Mouse (Mus musculus) cerebellum, postnatal 14 days (tissue): ENCODE measurements around the gene Gh.

Experiments used
- DNase-seq, 2 experiments: peaks; one replicate each; pipeline ENCODE4 v3.0.0; 2021; ENCODE audit warnings: mixed read lengths in 2 of 2

The Gh gene

DNA sequence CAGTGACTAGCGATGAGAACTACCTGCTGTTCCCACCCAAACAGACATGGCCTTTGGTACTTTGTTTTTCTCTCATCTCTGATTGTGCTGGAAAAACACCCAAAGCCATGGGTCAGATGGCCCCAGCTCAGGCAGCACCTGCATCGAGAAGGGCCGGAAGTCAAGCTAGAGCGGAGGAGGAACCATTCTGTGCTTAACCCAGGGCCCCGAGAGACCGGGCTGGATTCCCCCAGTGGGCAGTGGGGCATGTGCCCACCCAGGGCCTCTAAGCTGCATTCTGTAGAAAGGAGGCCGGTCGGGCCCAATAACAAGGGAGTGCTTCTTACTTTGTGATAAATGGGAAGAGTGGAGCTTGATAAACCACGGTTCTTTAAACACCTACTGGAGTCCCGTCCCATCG is 6.5 kb upstream of the Gh start:
- DNase-seq, result no peak

DNA sequence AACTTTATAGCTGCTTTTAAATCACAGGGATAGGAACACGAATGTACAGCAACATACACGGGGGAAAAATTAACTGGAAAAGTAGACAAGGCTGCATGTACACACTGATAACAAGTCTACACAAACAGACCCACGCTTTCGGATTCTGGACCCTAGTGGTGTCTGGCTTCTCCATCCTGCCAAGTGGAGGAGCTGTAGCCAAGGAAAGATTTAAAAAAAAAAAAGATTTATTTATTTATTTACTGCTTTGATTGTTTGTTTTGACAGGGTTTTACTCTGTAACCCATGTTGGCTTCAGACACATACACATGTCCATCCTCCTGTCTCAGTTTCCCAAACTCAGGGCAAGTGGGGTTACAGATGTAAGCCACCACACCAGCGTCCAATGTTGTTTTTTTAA is 5.8 kb upstream of the Gh start:
- DNase-seq, result no peak

DNA sequence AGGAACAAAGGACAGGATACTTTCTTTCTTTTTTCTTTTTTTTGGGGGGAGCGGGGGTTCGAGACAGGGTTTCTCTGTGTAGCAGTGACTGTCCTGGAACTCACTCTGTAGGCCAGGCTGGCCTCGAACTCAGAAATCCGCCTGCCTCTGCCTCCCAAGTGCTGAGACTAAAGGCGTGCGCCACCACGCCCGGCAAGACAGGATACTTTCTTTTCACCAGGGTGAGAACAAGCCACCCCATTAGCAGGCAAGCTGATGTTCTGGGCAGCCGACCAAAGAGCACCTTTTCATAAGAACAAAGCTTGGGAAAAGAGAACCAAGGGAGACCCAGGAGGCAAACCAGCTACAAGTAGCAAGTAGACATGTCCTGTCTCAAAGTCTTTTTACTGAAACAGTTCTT is 5.1 kb upstream of the Gh start:
- DNase-seq, result no peak

DNA sequence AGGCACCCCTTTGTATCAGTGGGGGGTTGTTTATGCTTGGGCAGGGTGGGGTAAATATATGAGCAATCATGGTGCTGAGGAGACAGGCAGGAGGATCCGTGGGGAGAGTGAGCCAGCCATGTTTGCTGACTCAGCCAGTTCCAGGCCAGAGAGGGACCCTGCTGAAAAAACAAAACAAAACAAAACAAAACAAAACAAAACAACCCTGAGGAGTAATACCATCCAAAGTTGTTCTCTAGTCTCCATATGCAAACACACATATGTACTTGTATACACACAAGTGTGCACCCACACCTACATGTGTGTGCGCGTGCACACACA is 4.4 kb upstream of the Gh start:
- DNase-seq, result no peak

DNA sequence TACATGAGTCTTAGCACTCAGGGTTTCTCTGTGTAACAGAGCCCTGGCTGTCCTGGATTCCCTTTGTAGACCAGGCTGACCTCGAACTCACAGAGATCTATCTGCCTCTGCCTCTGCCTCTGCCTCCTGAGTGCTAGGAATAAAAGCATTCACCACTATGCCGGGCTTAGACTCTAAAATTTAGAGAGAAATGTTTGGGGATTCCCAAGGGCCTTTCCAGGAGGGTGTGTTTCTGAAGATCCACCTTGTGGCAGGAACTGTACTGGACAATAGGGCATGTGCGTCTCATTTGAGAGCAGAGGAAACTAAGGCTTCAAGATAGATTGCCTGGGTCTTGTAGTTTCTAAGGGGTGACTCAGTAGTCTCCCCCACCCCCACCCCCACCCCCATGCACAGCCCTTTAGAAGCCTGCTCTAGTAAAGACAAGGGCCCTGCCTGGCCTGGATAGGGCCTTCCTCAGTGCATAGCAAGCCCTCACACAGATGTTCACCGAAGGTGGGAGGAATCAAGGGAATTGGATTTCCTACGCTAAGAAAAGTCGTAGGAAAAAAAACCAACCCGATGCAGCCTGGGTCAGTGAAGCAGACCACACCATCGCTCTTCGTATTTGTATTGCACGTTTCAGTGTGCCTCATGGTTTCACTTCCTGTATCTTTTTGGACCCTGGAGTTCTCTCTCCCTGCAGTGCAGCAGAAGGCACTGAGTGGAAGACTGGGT is 3.8 kb upstream of the Gh start:
- DNase-seq, result no peak

DNA sequence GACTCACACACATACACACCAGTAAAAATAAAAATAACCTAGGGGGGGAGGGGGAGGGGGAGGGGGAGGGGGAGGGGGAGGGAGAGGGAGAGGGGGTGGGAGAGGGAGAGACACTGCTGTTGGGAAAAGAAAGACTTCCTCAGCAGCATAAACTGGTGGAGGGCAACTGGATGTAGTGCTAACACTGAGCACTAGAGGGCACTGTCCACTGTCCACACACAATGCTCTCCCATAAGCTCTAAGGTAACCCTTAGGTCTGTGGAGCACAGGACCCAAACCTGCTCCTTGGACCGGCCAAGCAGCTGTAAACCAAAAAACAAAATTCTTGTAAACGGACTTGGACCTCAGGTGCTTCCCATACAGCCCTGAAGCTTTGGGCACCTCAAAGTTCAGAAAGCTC is 969 bp upstream of the Gh start:
- DNase-seq, result peak; percentile 79 to 83

DNA sequence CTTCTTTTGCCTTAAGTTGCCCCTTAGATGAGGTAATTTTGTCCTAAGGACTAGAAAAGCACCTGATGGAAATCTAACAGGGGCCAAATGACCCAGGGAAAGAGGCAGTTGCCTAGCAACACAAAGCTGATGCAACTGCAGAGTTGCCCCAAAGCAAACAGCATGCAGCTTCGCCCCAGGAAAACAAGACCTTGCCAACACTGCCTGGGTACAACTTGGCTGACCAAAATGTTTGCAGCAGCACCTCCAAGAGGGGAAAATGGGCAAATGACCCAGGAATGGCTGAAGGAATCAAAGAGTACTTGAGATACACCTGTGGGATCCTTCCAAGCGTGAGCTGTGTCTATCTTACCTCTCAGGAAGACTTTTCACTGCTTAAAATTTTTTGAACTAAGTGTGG is 9.8 kb downstream of the Gh start:
- DNase-seq, result peak; percentile 85 to 88

DNA sequence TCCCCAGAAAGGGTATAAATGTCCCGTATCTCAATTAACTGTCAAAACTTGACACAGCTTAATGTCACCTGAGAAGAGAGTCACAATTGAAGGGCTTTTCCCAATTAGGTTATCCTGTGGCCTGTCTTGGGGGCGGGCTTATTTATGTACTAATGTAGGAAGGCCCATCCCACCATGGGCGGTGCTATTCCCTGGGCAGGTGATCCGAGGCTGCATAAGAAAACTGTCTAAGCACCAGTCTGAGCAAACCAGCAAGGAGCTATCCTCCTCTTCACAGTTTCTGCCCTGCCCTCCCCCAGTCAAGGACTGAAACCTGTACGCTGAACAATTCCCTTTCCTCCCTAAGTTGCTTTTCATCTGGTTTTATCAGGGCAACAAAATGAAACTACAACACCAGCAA is 11.3 kb downstream of the Gh start:
- DNase-seq, result peak in 1 of 2 experiments; percentile 19

DNA sequence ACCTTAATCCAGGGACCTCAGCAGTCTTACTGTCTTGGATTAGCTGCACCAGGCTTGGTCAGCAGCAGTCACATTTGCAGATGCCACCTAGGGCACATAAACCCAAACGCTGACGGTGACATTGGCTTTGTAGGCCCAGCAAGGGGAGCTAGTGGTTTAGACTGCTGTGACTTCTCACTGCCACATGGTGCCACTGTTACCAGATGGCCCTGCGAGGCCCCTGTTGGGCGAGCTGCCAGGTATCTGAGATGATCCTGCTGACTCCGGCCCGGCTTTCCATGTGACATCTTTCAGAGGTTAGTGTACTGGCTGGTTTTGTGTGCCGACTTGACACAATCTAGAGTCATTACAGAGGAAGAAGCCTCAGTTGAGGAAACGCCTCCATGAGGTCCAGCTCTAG is 12.3 kb downstream of the Gh start:
- peak; percentile 95 to 98 for DNase-seq

DNA sequence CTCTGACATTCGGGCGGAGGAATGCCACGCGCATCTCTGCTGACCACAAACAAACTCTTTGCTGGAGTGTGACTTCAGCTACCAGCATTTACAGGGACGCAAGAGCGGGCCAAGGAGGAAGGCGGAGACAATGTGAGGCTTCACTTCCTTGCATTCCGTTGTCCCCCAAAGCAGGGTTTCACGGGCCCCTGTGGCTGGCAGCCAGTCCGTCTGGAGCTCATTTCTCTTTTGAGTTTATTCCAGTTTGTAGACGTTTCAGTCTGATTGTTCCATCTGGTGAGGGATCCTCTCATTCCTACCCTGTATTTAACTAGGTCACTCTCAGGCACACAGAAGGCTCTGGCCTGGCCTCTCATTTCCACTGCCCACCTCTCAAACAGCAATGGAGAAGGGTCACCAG is 14.7 kb downstream of the Gh start:
- peak; percentile 80 to 81 for DNase-seq

DNA sequence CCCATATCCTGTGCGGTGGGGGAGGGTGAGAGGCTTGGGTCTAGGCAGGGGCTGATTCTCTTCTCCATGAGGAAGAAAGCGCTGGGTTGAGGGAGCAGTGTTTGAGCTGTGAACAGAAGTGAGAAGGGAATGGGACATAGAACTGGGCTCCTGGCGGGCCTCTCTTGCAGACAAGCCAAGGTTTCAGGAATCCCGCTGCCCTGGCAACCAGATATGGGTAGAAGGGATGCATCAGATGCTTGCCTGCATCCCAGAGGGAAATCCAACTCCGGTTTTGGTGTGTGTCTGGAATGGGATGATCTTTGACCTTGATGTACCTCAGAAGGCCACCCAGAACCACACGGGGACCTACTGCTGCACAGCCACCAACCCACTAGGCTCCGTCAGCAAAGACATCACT is 15.5 kb downstream of the Gh start:
- DNase-seq, result peak; percentile 38 to 51

DNA sequence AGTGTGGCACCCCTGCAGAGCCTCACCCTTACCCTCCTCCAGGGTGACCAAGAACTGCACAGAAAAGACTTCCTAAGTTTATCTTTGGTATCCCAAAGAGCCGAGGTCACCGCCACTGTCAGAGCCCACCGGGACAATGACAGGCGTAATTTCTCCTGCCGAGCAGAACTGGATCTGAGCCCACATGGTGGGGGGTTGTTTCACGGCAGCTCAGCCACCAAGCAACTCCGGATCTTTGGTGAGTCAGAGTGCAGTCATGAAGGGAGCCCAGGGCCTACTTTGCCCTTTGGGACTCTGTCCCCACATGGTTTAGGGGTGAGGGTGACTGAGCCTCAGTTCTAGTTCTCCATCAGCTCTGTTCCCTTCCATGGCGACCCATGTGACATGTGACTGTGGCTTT is 17.5 kb downstream of the Gh start:
- peak; percentile 23 to 46 for DNase-seq

DNA sequence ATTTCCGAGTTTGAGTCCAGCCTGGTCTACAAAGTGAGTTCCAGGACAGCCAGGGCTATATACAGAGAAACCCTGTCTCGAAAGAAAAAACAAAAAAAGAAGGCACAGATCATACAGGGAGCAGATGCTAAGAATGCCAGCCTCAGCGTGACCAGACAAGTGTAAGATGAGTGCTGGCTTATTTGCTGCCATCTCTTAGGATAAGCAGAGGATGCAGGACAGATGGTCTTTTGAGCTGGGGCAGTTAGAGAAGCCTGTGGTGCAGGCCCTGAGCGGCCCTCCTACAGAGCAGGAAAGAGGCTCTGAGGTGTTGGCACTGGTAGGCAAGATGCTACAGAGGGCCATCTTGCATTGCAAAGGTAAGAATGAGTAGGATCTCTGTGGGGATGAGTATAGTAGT is 18.3 kb downstream of the Gh start:
- peak in 1 of 2 experiments; percentile 43 for DNase-seq

DNA sequence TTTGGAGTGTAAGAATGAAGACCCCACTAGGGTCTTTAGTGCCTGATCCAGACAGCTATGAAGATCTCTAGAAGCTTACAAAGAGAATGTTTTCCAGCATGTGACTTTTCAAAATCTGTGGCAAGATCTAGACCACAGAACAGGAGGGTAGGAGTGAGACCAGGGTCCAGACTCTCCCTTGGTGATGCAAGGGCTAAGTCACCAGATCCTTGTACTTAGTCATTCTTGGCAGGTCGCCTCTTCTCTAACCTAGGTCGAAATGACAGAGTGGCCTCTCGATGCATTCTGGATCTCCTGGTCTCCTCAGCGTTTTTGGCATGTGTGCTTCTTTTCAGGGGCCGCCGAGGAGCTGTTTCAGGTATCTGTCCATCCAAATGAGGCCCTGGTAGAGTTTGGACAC is 19.2 kb downstream of the Gh start:
- no peak for DNase-seq

DNA sequence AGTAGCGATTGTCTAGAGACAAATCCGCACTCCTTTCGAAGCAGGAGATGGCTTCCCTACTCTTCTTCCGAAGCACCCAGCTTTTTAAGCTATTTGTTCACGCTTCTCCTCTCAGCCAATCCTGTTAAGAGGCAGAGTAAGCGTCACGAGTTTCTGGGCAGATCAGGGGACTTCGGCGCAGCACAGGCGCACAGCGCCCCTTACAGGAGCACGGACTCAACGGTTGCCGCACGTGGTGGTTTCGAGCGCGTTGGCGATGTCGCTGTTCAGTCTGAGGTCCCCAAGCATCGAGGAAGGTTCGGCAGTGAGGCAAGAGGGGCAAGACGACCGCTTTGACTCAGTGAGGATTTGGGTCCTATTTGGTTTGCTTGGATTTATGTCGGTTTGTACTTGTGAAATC is 25.2 kb downstream of the Gh start, which contains the start of gene Tcam1:
Gene Tcam1 (plus strand): TSS at position 219 of the 400 bp plus-strand sequence.
- peak; percentile 98 for DNase-seq

DNA sequence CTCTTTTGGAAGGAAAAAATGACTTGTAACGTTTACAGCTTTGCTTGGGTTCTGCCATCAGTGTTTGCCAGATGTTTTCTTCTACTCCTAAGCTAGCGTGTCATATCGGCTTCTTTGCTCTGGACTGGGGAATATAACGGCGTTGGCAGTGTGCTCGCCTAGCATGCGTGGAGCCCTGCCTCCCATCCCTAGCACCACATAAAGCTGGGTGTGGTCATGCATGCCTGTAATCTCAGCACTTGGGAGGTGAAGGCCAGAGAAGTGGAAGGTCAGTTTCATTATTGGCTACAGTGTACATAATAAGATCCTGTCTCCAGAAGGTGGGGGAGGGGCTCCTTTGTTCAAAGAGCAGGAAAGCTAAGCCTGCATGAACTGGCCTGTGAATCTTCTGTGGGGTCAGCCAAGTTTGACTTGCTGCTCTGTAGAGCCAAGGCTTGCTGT is 26.7 kb downstream of the Gh start:
- peak in 1 of 2 experiments; percentile 33 for DNase-seq

DNA sequence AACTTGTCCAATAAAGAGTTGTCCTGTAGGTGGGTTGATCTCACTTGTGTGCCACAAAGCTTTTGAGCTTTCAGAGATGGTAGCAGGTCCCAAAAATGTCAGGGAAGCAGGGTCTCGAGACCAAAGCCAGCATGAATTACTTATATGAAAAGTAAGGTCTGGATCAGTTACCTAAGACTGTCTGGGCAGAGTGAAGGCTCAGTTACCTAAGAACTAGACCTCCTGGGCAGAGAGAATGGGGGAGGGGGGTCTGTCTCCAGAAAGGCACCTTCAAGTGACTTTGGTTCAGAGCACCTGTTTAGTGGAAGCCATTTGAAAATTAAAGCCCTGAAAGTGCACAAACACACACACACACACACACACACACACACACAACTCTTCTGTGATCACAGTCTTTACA is 27.3 kb downstream of the Gh start:
- no peak for DNase-seq

DNA sequence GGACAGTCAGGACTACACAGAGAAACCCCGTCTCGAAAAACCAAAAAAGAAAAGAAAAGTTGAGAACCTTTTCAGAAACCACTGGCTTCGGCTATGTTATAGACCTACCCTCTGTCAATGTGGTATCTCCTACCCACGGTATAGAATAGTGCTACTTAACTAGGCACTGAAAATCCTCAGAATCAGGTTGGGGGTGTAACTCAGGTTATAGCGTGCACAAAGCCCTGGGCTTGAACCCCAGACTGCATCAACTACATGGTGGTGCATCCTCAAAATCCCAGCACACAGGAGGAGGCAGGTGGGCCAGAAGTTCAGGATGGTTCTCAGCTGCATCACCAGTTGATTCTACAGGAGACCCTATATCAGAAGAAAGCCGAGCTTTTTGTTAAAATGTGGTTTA is 27.9 kb downstream of the Gh start:
- no peak for DNase-seq

DNA sequence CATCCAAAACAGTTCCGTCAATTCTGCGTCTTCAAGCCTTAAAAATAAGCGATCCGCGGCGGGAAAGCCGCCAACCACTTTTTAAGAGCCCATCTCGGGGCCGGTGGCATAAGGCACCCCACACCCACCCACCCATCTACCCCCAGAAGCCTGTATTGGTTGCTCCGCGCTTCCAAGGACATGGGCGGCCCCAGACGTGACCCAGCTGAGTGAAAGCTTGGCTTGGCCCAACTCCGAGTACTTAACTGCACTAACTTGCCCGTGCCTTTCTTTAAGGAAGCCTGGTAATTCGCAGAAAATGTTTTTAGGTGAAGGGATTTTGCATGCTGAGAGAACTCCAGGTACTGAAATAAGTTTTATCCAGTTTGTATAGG is 28.4 kb downstream of the Gh start:
- DNase-seq, result no peak

DNA sequence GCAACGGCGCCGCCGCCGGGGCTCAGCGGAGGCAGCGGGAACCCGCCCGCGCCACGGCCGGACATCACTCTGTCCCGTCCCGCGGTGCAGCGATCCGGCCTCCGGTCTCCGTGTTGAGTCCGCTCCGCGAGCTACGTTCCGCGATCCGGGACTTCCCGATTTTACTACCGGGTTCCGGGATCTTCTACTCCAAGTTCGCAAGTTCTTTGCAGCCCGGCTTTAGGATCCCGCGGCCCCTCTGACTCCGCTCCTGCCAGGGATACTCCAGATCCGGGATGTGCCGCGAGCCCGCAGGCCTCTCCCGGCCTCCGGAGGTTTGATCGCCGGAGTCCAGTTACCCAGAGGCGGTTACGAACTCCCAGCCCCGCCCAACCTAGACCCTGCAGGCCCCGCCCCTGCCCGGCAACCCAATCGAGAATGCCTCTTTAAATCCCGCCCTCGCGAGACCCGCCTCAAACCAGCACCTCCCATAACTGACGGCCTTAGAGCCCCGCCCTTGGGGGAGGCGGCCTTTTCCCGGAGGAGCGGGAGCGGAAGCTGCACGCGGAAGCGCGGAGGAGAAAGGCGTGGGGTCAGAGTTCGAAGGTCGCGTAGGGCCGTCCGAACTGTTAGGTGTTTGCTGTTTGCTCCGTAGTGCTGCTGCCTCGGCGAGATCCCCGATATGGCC is 28.9 kb downstream of the Gh start, which contains the start of gene Smarcd2:
Gene Smarcd2 (minus strand): TSS at position 329 of the 667 bp plus-strand sequence.
- peak; percentile 99 for DNase-seq

DNA sequence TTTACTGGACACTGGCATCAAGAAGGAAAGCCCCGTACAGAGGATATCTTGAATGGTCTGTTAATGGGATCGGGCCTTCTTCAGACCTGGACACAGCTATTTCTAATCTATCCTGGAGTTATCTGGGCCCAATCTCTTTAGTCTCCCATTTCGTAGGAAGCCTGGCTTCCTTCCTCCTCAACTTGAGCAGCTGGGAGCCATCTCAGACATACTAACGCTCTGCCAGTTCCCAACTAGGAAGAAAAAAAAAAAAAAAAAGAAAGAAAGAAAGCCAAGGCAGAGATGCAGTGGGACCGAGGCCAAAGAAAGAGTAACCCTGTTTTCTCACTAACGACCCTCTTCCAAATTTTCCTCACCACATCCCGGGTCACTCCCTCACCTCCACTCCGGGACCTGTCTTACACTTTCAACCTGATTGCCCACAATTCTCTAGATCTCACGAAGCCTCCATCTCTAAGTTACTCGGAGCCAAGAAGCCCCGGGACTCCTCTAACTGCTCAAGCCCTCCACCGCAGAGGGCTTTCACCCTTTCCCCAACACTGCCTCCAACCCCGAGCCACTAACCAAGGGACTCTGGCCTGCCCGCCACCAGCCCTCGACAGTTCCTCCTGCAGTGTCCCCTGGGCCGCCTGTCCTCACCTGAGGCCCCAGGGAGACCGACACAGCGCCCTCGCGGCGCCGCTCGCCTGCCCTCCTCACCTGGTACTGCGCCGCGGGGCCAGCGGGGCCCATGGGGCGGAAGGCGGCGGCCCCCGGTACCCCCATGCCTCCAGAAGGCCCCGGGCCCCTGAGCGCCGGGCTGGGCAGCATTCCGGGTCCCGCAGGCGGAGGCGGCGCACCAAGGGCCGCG is 29.6 kb downstream of the Gh start:
- DNase-seq, result peak; percentile 60 to 63

DNA sequence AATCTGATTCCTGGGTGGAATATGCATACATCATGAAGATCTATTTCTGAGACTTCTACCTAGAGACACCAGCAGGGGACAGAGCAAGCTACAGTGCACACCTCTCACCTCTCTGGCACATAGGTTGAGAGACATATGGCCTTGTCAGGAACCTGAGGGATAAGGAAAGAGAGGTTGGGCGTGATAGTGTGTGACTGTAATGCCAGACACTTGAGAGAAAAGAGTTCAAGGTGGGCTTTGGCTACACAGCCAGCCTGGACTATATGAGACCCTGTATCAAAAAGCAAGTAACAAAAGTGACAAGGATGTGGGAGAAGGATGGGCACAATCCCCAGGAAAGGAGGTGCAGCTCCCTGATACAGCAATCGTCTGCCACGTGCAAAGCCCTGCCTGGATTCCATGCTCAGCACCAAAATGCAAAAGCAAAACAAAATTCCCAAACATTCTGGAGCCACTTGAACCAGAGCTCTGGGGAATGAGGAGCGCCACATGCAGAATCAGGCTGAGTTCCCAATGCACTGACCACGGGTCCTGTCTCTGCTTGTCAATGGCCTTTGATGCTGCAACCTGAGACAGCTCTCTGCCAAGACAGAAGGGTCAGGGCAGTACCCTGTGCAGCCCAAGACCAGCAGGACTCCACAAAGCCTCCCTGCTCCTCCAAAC is 30.4 kb downstream of the Gh start:
- DNase-seq, result peak; percentile 46 to 61

DNA sequence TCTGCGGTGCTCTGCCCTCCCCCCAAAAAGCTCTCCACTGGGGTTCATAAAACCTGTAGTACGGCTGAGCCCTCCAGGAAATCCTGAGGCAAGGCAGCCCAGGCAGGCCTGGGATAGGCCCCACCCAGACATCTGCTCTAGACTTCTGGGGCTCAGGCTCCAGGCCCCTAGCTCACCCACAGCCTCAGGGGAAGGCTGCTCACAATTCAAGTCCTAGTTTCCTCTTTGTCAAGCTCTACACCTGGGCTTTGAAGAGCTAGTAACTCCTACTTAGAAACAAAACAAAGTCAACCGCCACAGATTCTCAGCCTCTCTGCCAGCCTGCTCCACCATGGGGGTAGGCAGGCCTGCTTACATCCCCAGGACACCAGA is 32.6 kb downstream of the Gh start:
- DNase-seq, result peak; percentile 58 to 69
